Mouse (Mus musculus): ENCODE results near the gene Pet100.

DNA sequence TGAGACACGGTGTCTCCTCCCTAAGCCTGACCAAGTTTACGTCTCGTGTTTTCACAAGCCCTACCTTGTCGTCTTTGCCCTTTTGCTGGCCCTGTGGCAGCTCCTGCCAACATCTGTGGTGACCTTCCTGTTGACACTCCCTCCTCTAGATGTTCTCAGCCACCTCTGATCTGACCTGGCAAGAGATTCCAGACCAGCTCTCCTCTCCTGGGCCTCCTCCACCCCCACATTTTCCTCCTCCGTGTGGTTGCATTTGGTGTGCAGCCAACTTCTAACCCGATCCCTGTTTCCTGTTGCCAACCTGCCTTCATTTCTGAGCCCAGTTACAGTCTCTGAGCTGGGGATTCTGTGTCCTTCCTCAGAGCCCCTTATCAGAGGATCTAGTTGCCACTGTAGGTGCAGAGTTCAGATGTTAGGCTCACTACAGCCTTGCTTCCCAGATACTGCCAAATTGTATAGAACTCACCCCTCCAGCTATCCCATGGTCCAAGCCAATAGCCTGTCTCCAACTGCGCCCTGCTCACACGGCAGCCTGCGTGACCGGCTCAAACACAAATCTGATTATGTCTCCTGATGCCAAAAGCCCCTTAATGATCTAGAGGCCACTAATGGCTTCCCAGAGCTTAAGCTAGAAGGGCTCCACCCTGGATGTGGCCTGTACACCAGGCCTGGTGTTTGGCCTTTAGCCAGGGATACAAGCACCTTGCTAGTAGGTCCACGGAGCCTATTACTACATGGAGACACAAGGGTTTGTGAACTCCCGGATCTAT, 12.1 kb upstream of the Pet100 start:
- no peak for TF ChIP-seq POLR2A (IDR thresholded peaks at IDR 0.05; ENCODE audit: borderline replicate concordance, low read depth, low read length)
- TF ChIP-seq CTCF (IDR thresholded peaks at IDR 0.05; ENCODE audit: low read depth, low read length) = no peak

Data from bone marrow macrophage, adult 2 months (primary cell).